Mouse (Mus musculus) stomach, postnatal 0 days (tissue): ENCODE measurements around the gene Dnmt3a. TPM values are rescaled to one million over a fixed set of nuclear protein-coding genes. Genes with fewer than 3 reads are reported as not detected.

ENCODE experiments used
- ATAC-seq: fragments of 200-750 bp; cut with Nextera tagmentation; 2 replicates; pipeline ENCODE4 v1.8.0; 2017; ENCODE audit not compliant: low FRiP score, low TSS enrichment
- DNase-seq: peaks from one replicate; pipeline ENCODE4 v3.0.0-alpha.2; 2016; ENCODE audit warnings: low spot score
- H3K27ac ChIP-seq: fragments of 300-500 bp; sonication (generic); replicated peaks from 2 replicates; pipeline ENCODE4 v1.5.1; 2014; ENCODE audit warnings: mild to moderate bottlenecking, control low read depth
- H3K27me3 ChIP-seq: fragments of 300-500 bp; sonication (generic); 2 replicates; pipeline ENCODE4 v1.6.1; 2014; ENCODE audit warnings: low read length; ENCODE audit not compliant: control insufficient read depth, insufficient read depth
- H3K36me3 ChIP-seq: fragments of 300-500 bp; sonication (generic); 2 replicates; pipeline ENCODE4 v1.6.1; 2014; ENCODE audit warnings: low read length, mixed read lengths; ENCODE audit not compliant: control insufficient read depth, insufficient read depth
- H3K4me1 ChIP-seq: fragments of 300-500 bp; sonication (generic); replicated peaks from 2 replicates; pipeline ENCODE4 v1.6.1; 2014; ENCODE audit warnings: antibody characterized with exemption; ENCODE audit not compliant: control insufficient read depth, insufficient read depth
- H3K4me2 ChIP-seq: fragments of 300-500 bp; sonication (generic); replicated peaks from 2 replicates; pipeline ENCODE4 v1.6.1; 2014; ENCODE audit warnings: low read depth, mild to moderate bottlenecking, control low read depth, moderate library complexity
- H3K4me3 ChIP-seq: fragments of 300-500 bp; sonication (generic); 2 replicates; pipeline ENCODE4 v1.5.1; 2014; ENCODE audit warnings: low read depth, low read length, control low read depth
- H3K9ac ChIP-seq: fragments of 300-500 bp; sonication (generic); 2 replicates; pipeline ENCODE4 v1.6.1; 2014; ENCODE audit warnings: mild to moderate bottlenecking, low read length, control low read depth, mixed read lengths
- H3K9me3 ChIP-seq: fragments of 300-500 bp; sonication (generic); 2 replicates; pipeline ENCODE4 v1.6.1; 2016; ENCODE audit warnings: low read length; ENCODE audit not compliant: control insufficient read depth
- CTCF ChIP-seq: IDR thresholded peaks from 2 replicates; pipeline ENCODE4 v1.5.1; 2016; ENCODE audit warnings: antibody characterized with exemption, low read depth, mild to moderate bottlenecking, moderate library complexity
- EP300 ChIP-seq: optimal IDR thresholded peaks from 2 replicates; pipeline ENCODE3; 2016; ENCODE audit warnings: antibody characterized with exemption
- WGBS: fragments of 180-500 bp; shearing (Covaris S2); extraction: QIAGEN DNeasy Blood & Tissue Kit; methylation state at CpG from one replicate; pipeline ENCODE4 v1.1.7; 2014; 5-methylcytosine and 5-hydroxymethylcytosine counted together
- polyA plus RNA-seq: library from polyadenylated mRNA; unstranded; fragments of >200 nt; fragmentation: Nextera tagmentation; extraction: Ambion mirVana; gene quantifications from 2 replicates; pipeline ENCODE4 v1.2.1, GENCODE M21; 2015

Gene Dnmt3a
- polyA plus RNA-seq, 1 experiment from 2014 or later = 44.0 TPM

DNA sequence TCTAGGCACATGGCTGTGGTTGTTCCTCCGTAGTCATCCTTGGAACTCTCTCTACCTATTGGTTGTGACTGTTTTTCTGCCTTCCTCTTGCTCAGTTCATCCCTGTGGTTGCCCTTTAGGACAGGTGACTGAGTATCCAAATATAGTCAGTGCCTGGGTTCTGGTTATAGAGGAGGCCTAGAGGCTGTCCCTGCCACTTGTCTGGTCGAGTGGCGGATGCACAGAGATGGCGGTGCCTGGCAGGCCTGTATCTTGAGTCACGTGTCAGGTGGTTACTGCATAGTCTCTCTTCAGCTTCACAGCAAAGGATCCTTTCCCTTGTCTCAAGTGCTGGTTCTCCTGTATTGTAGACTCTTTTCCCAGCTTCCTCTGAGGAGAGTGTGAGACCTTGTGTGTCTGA is 22.0 kb downstream of the Dnmt3a start:
- H3K4me2 ChIP-seq = no peak overlapping the region
- H3K36me3 ChIP-seq = no peaks in the 10 kb centered on the region
- H3K9me3 ChIP-seq = no peaks in the 10 kb centered on the region
- no peak overlapping the region for H3K27ac ChIP-seq
- no peaks in the 10 kb centered on the region for H3K27me3 ChIP-seq
- peaks cover 12% of the 10 kb centered on the region; the same call in 1 of the 2 replicates for H3K4me1 ChIP-seq
- WGBS = 95% methylated on average over 5 of the region's 5 CpGs
- H3K4me3 ChIP-seq = no peak overlapping the region
- TF ChIP-seq EP300 (no peak), CTCF (no peak)
- no peak overlapping the region for H3K9ac ChIP-seq
- ATAC-seq = no peak
- DNase-seq = no peak

GRCm38 (mm10) chr12:3833059-3833760 is 27.4 kb downstream of the Dnmt3a start:
- peak overlapping the region; percentile 82 for H3K27ac ChIP-seq
- H3K9ac ChIP-seq = peak overlapping the region; percentile 45
- H3K4me1 ChIP-seq = peaks cover 19% of the 10 kb centered on the region; the same call in 1 of the 2 replicates
- peak overlapping the region; percentile 50 for H3K4me2 ChIP-seq
- H3K36me3 ChIP-seq = peaks cover 10% of the 10 kb centered on the region
- TF ChIP-seq EP300 (no peak), CTCF (no peak)
- DNase-seq = no peak
- H3K4me3 ChIP-seq = peak overlapping the region; percentile 13; the same call in 1 of the 2 replicates
- peak; percentile 17; the same call in 1 of the 2 replicates for ATAC-seq
- 35% methylated on average over 7 of the region's 7 CpGs for WGBS
- H3K9me3 ChIP-seq = no peaks in the 10 kb centered on the region
- H3K27me3 ChIP-seq = no peaks in the 10 kb centered on the region

DNA sequence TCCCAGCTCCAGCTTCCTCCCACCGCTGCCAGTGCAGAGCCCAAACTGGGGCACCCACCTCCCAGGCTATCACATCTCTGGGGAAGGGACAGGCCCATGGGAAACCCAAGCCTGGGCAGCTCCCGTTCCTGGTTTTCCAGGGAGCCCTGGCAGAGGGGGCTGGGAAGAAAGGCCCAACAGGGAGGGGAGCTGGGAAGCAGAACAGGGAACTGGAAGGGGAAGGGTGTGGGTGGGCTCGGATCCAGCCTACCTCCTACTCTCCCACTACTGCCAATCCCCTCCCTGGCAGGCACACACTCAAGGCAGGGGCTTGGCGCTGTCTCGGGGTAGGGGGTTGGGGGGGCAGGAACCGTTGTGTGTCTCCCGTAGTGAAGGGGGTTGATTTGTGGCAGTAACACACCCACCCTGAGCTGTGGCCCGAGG is 28.1 kb downstream of the Dnmt3a start:
- Histone ChIP-seq H3K27ac (peak overlapping the region; percentile 82), H3K27me3 (no peaks in the 10 kb centered on the region), H3K9me3 (no peaks in the 10 kb centered on the region), H3K4me2 (peak overlapping the region; percentile 50), H3K4me3 (peak overlapping the region; percentile 13; the same call in 1 of the 2 replicates), H3K9ac (peak overlapping the region; percentile 45; the same call in 1 of the 2 replicates), H3K36me3 (peaks cover 10% of the 10 kb centered on the region), H3K4me1 (peaks cover 19% of the 10 kb centered on the region; the same call in 1 of the 2 replicates)
- DNase-seq = peak; percentile 64
- 9% methylated on average over 8 of the region's 8 CpGs for WGBS
- ATAC-seq = peak; percentile 41; the same call in 1 of the 2 replicates
- TF ChIP-seq CTCF (no peak), EP300 (no peak)

DNA sequence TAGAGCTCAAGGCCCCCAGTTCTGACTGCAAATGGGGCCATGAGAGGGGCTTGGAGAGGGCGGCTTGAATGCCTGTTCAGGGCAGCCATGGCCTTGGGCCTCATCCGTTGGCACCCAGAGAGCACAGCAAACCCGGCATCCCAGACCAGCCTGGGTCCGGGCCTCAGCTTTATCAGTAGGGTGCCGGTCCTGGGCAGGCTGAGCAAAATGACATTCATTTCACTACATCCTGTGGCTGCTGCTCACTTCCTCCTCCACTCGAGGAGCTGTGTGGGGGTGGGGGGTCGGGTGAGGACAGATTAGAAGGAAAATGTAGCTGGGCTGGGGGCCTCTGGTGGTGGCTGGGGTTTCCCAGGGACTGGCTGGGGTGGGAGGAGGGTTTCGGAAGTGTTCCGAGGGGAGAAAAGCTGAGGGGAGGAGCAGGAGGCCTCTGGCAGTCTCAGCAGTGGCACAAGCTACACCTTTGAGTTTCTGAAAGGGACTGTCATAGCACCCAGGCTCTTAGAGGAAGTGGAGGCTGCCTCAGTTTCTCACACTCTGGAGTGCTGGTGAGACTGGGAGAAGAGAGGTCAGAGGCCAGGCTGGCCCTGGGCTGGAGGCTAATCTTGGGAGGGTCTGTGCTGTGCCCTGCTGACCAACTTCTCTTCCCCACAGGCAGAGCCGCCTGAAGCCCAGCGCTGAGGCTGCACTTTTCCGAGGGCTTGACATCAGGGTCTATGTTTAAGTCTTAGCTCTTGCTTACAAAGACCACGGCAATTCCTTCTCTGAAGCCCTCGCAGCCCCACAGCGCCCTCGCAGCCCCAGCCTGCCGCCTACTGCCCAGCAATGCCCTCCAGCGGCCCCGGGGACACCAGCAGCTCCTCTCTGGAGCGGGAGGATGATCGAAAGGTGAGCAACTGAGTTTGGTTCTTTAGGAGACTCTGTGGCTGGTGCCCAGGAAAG is 28.8 kb downstream of the Dnmt3a start:
- peak; percentile 25; the same call in 1 of the 2 replicates for ATAC-seq
- WGBS = 20% methylated on average over 21 of the region's 21 CpGs
- H3K4me3 ChIP-seq = peak overlapping the region; percentile 13; the same call in 1 of the 2 replicates
- H3K27ac ChIP-seq = peak overlapping the region; percentile 82
- H3K9me3 ChIP-seq = no peaks in the 10 kb centered on the region
- peak overlapping the region; percentile 45; the same call in 1 of the 2 replicates for H3K9ac ChIP-seq
- DNase-seq = peak; percentile 41
- H3K36me3 ChIP-seq = peaks cover 10% of the 10 kb centered on the region
- peaks cover 19% of the 10 kb centered on the region; the same call in 1 of the 2 replicates for H3K4me1 ChIP-seq
- H3K4me2 ChIP-seq = peak overlapping the region; percentile 50
- H3K27me3 ChIP-seq = no peaks in the 10 kb centered on the region
- TF ChIP-seq CTCF (peak; percentile 69), EP300 (no peak)

- Histone ChIP-seq H3K27ac (no peak overlapping the region), H3K9me3 (no peaks in the 10 kb centered on the region), H3K27me3 (no peaks in the 10 kb centered on the region), H3K9ac (no peak overlapping the region), H3K4me3 (no peak overlapping the region), H3K4me2 (no peak overlapping the region), H3K36me3 (peaks cover 12% of the 10 kb centered on the region), H3K4me1 (peaks cover 19% of the 10 kb centered on the region; the same call in 1 of the 2 replicates)
- WGBS = 54% methylated on average over 2 of the region's 2 CpGs
- no peak for ATAC-seq
- TF ChIP-seq CTCF (no peak), EP300 (no peak)
- DNase-seq = no peak
These were observed 29.8 kb downstream of the Dnmt3a start for GRCm38 (mm10) chr12:3835576-3835975.
